Mouse (Mus musculus) heart, postnatal 36 days (tissue): Measurements from ENCODE around the gene Alkbh4. TPM values are rescaled to one million over a fixed set of nuclear protein-coding genes. Genes with fewer than 3 reads are reported as not detected.
A peak's percentile ranks its signal among the peaks of the same experiment; 100 is the strongest.
"Not testable (repeated sequence)": the region's sequence is repeated elsewhere in the genome, so short reads cannot be mapped to it uniquely, and the experiment has no call there.

Experiments used
- DNase-seq, 2 experiments: peaks; one replicate each; pipeline ENCODE4 v3.0.0; 2021 to 2022
- intact Hi-C: fragments of 180-260 bp; cut with DNase I; formaldehyde crosslinking; loops from one replicate; pipeline ENCODE4 v1.15.1; 2025
- total RNA-seq, 2 experiments: library from RNA; stranded (reverse); gene quantifications; 2 replicates each; pipeline ENCODE4 v1.2.3; 2021

Gene Alkbh4
- 1 to 10 TPM; 4.4 to 4.7 TPM for total RNA-seq

- DNase-seq, result peak; percentile 94 to 95
- intact Hi-C loops, result loop anchor here (1.0 kb wide), 2 partner anchors 18 to 51 kb away; no protein-coding TSS in a partner anchor
These were observed at the start of gene Alkbh4, which contains the start of gene Lrwd1 for GRCm38 (mm10) chr5:136135571-136136291. Alkbh4 (plus strand) TSS chr5:136136146. Lrwd1 (minus strand) TSS chr5:136136074.

GRCm38 (mm10) chr5:136086290-136086689 lies 49.7 kb upstream of the Alkbh4 start:
- intact Hi-C loops, result no loop called here
- no peak for DNase-seq

- intact Hi-C loops, result no loop called here
- no peak for DNase-seq
These were observed 46.9 kb upstream of the Alkbh4 start for GRCm38 (mm10) chr5:136088821-136089575.

GRCm38 (mm10) chr5:136091927-136092326 lies 44.0 kb upstream of the Alkbh4 start:
- no peak for DNase-seq
- intact Hi-C loops, result no loop called here

- no peak for DNase-seq
- intact Hi-C loops, result no loop called here
These were observed 41.5 kb upstream of the Alkbh4 start for GRCm38 (mm10) chr5:136094249-136095010.

GRCm38 (mm10) chr5:136095089-136095488 lies 40.9 kb upstream of the Alkbh4 start:
- intact Hi-C loops, result no loop called here
- DNase-seq, result no peak

GRCm38 (mm10) chr5:136098536-136098935 lies 37.4 kb upstream of the Alkbh4 start:
- intact Hi-C loops, result no loop called here
- no peak for DNase-seq

- intact Hi-C loops, result loop anchor here (2.0 kb wide), 1 partner anchor 87 kb away; no protein-coding TSS in a partner anchor
- DNase-seq, result peak; percentile 48 to 63
These were observed 33.7 kb upstream of the Alkbh4 start for GRCm38 (mm10) chr5:136102099-136102820.

GRCm38 (mm10) chr5:136104511-136104910 lies 31.4 kb upstream of the Alkbh4 start:
- no peak for DNase-seq
- intact Hi-C loops, result no loop called here

GRCm38 (mm10) chr5:136108486-136108885 lies 27.5 kb upstream of the Alkbh4 start:
- DNase-seq, result no peak
- intact Hi-C loops, result no loop called here

GRCm38 (mm10) chr5:136109042-136109441 lies 26.9 kb upstream of the Alkbh4 start:
- no peak for DNase-seq
- intact Hi-C loops, result no loop called here

GRCm38 (mm10) chr5:136113546-136113945 lies 22.4 kb upstream of the Alkbh4 start:
- DNase-seq, intact Hi-C loops: not testable (repeated sequence)

- peak; percentile 97 to 98 for DNase-seq
- intact Hi-C loops, result no loop called here
These were observed 19.8 kb upstream of the Alkbh4 start, which contains the start of gene Polr2j for GRCm38 (mm10) chr5:136115891-136116783. Polr2j (plus strand) TSS chr5:136116631.

- intact Hi-C loops, result loop anchor here (1.0 kb wide), 1 partner anchor 19 kb away; no protein-coding TSS in a partner anchor
- DNase-seq, result no peak
These were observed 19.2 kb upstream of the Alkbh4 start for GRCm38 (mm10) chr5:136116784-136117112.

GRCm38 (mm10) chr5:136122165-136122564 lies 13.8 kb upstream of the Alkbh4 start:
- intact Hi-C loops, result no loop called here

GRCm38 (mm10) chr5:136136292-136136990 lies 495 bp downstream of the Alkbh4 start:
- no peak for DNase-seq
- intact Hi-C loops, result no loop called here

More at GRCm38 (mm10) chr5:136122165-136122564, 13.8 kb upstream of the Alkbh4 start:
- no peak for DNase-seq

GRCm38 (mm10) chr5:136137658-136138274 lies 1.8 kb downstream of the Alkbh4 start:
- peak; percentile 43 to 51 for DNase-seq
- intact Hi-C loops, result no loop called here

- DNase-seq, result no peak
- intact Hi-C loops, result no loop called here
These were observed 3.4 kb downstream of the Alkbh4 start for GRCm38 (mm10) chr5:136139393-136139792.
